Mouse (Mus musculus) neural tube, embryonic 11.5 days (tissue): Measurements from ENCODE around the gene Tuba3b. TPM values are rescaled to one million over a fixed set of nuclear protein-coding genes. Genes with fewer than 3 reads are reported as not detected.

Experiments used
- ATAC-seq: fragments of 200-750 bp; cut with Nextera tagmentation; 2 replicates; pipeline ENCODE4 v1.8.0; 2017; ENCODE audit warnings: moderate number of reproducible peaks, mild to moderate bottlenecking, moderate TSS enrichment, moderate library complexity; ENCODE audit not compliant: insufficient read depth, low FRiP score, low TSS enrichment
- DNase-seq: peaks from one replicate; pipeline ENCODE4 v3.0.0-alpha.2; 2015; ENCODE audit warnings: low spot score
- H3K27ac ChIP-seq: fragments of 300-500 bp; sonication (generic); 2 replicates; pipeline ENCODE4 v1.5.1; 2014; ENCODE audit warnings: low read depth, mild to moderate bottlenecking, low read length
- H3K27me3 ChIP-seq: fragments of 300-500 bp; sonication (generic); 2 replicates; pipeline ENCODE4 v1.6.1; 2014; ENCODE audit warnings: mild to moderate bottlenecking, low read length, mixed read lengths; ENCODE audit not compliant: control insufficient read depth, insufficient read depth
- H3K36me3 ChIP-seq: fragments of 300-500 bp; sonication (generic); 2 replicates; pipeline ENCODE4 v1.6.1; 2014; ENCODE audit warnings: mild to moderate bottlenecking, low read length, moderate library complexity, mixed read lengths; ENCODE audit not compliant: control insufficient read depth, insufficient read depth
- H3K4me1 ChIP-seq: fragments of 300-500 bp; sonication (generic); 2 replicates; pipeline ENCODE4 v1.6.1; 2014; ENCODE audit warnings: low read length, mixed read lengths; ENCODE audit not compliant: control insufficient read depth, insufficient read depth
- H3K4me2 ChIP-seq: fragments of 300-500 bp; sonication (generic); 2 replicates; pipeline ENCODE4 v1.6.1; 2014; ENCODE audit warnings: low read depth, mild to moderate bottlenecking, moderate library complexity
- H3K4me3 ChIP-seq: fragments of 300-500 bp; sonication (generic); 2 replicates; pipeline ENCODE4 v1.5.1; 2014; ENCODE audit warnings: low read depth, low read length
- H3K9ac ChIP-seq: fragments of 300-500 bp; sonication (generic); 2 replicates; pipeline ENCODE4 v1.6.1; 2014; ENCODE audit warnings: mild to moderate bottlenecking, low read length
- H3K9me3 ChIP-seq: fragments of 300-500 bp; sonication (generic); 2 replicates; pipeline ENCODE4 v1.6.1; 2016; ENCODE audit warnings: low read length; ENCODE audit not compliant: control insufficient read depth
- WGBS: fragments of 180-500 bp; shearing (Covaris S2); extraction: QIAGEN DNeasy Blood & Tissue Kit; methylation state at CpG from one replicate; pipeline ENCODE4 v1.1.7; 2014; 5-methylcytosine and 5-hydroxymethylcytosine counted together
- polyA plus RNA-seq: library from polyadenylated mRNA; unstranded; fragments of >200 nt; fragmentation: Nextera tagmentation; extraction: Ambion mirVana; gene quantifications from 2 replicates; pipeline ENCODE4 v1.2.1, GENCODE M21; 2014

Gene Tuba3b
- polyA plus RNA-seq, 1 experiment from 2014 or later, result not detected

DNA sequence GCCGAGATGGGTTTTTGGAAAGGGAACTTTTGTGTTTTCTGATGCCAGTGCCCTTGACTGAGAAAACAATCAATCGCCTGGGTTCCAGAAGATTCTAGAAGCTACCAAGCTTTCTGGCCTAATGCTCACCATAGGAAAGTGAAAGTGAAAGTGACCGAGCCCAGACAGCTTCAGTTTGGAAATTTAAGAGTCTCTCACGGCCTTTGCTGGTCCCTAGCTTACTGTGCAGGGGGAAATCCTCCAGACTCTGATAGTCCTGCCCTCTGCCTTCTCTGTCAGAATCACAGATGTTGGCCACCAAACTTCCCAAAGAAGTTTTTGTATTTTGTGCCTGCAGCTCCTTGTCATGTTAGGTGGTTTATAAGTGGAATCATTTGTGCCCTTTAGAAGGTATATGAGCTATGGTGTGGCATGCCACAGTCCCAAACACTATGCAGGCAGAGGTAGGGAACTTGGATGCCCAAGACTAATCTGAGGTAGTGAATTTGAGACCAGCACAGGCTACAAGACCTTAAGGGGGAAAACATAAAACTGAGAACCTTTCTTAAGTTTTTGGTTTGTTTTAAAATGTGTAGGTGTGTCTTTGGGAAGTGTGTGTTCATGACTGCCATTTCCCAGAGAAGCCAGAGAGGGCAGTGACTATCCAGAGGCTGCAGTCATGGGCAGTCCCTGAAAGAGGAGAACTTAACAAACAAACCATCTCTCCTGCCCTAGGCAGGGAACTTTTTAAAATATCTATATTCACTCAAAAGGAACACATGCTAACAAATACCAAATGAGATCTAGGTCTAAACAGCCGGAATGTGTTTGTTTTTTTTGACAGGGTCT is 1.1 kb downstream of the Tuba3b start:
- no peak for DNase-seq
- Histone ChIP-seq H3K9ac (no peak overlapping the region), H3K36me3 (no peaks in the 10 kb centered on the region), H3K27me3 (no peaks in the 10 kb centered on the region), H3K4me3 (no peak overlapping the region), H3K4me1 (no peaks in the 10 kb centered on the region), H3K27ac (no peak overlapping the region), H3K4me2 (no peak overlapping the region), H3K9me3 (no peaks in the 10 kb centered on the region)
- ATAC-seq, result no peak
- 88% methylated on average over 5 of the region's 5 CpGs for WGBS

GRCm38 (mm10) chr6:145623141-145623540 is 7.6 kb downstream of the Tuba3b start:
- no peaks in the 10 kb centered on the region for H3K27me3 ChIP-seq
- H3K4me1 ChIP-seq, result no peaks in the 10 kb centered on the region
- H3K9ac ChIP-seq, result no peak overlapping the region
- no peak overlapping the region for H3K4me3 ChIP-seq
- 93% methylated on average over 4 of the region's 4 CpGs for WGBS
- H3K9me3 ChIP-seq, result no peaks in the 10 kb centered on the region
- no peaks in the 10 kb centered on the region for H3K36me3 ChIP-seq
- ATAC-seq, result no peak
- H3K4me2 ChIP-seq, result no peak overlapping the region
- DNase-seq, result no peak
- no peak overlapping the region for H3K27ac ChIP-seq

DNA sequence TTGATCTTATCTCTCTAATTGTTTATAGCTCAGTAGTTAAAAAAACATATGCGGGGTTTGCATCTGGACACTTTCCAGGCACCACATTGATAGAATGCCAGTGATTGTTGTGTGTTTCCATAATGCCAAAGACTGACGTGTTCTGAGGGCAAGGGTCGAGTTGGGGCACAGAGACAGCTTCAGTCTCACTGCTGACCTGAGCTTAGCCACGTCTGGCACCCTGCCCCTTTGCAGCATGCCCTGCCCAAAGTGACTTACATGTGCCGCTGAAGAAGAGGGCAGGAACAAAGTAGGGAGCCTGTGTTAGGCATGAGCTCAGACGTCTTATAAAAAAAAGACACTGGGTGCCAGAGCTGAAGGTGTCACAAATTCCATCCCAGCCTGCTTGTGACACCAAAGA is 14.7 kb downstream of the Tuba3b start:
- Histone ChIP-seq H3K27ac (no peak overlapping the region), H3K9me3 (no peaks in the 10 kb centered on the region), H3K36me3 (no peaks in the 10 kb centered on the region), H3K4me1 (no peaks in the 10 kb centered on the region), H3K27me3 (no peaks in the 10 kb centered on the region), H3K4me2 (no peak overlapping the region), H3K4me3 (no peak overlapping the region), H3K9ac (no peak overlapping the region)
- DNase-seq (no peak), ATAC-seq (no peak)
- 61% methylated on average over 6 of the region's 6 CpGs for WGBS

DNA sequence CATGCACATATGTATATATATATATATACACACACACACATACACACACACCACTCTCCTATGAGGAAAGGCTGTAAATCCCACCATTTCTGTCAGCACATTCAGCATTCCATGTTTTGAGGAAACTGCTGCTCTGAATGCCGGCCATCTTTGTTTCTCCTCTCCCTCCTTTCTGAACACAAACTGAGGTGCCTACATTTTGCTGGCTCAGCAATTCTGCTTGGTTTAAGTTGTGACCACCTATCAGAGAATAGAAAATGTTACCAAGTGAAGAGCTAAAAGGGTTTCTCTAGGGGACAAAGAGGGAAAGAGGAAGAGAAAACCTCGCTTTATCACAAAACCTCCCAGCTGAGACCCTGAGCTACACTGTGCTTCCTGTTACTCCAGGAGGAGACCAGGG is 18.9 kb downstream of the Tuba3b start:
- WGBS, result 74% methylated on average over 2 of the region's 2 CpGs
- Histone ChIP-seq H3K27me3 (no peaks in the 10 kb centered on the region), H3K9me3 (no peaks in the 10 kb centered on the region), H3K4me1 (no peaks in the 10 kb centered on the region), H3K36me3 (no peaks in the 10 kb centered on the region), H3K4me3 (no peak overlapping the region), H3K27ac (no peak overlapping the region), H3K9ac (no peak overlapping the region), H3K4me2 (no peak overlapping the region)
- DNase-seq, result no peak
- no peak for ATAC-seq

- no peaks in the 10 kb centered on the region for H3K9me3 ChIP-seq
- H3K4me2 ChIP-seq, result no peak overlapping the region
- no peak overlapping the region for H3K9ac ChIP-seq
- no peaks in the 10 kb centered on the region for H3K27me3 ChIP-seq
- no peak overlapping the region for H3K4me3 ChIP-seq
- 82% methylated on average over 4 of the region's 4 CpGs for WGBS
- no peak for ATAC-seq
- no peak for DNase-seq
- no peak overlapping the region for H3K27ac ChIP-seq
- no peaks in the 10 kb centered on the region for H3K36me3 ChIP-seq
- H3K4me1 ChIP-seq, result no peaks in the 10 kb centered on the region
These were observed 21.1 kb downstream of the Tuba3b start for GRCm38 (mm10) chr6:145636682-145637081.

- ATAC-seq (no peak), DNase-seq (no peak)
- no peak overlapping the region for H3K4me2 ChIP-seq
- H3K4me3 ChIP-seq, result no peak overlapping the region
- no peak overlapping the region for H3K9ac ChIP-seq
- H3K27ac ChIP-seq, result no peak overlapping the region
- H3K9me3 ChIP-seq, result no peaks in the 10 kb centered on the region
- no peaks in the 10 kb centered on the region for H3K4me1 ChIP-seq
- H3K36me3 ChIP-seq, result no peaks in the 10 kb centered on the region
- no peaks in the 10 kb centered on the region for H3K27me3 ChIP-seq
- 85% methylated on average over 6 of the region's 6 CpGs for WGBS
These were observed 22.7 kb downstream of the Tuba3b start for GRCm38 (mm10) chr6:145638248-145638647.

DNA sequence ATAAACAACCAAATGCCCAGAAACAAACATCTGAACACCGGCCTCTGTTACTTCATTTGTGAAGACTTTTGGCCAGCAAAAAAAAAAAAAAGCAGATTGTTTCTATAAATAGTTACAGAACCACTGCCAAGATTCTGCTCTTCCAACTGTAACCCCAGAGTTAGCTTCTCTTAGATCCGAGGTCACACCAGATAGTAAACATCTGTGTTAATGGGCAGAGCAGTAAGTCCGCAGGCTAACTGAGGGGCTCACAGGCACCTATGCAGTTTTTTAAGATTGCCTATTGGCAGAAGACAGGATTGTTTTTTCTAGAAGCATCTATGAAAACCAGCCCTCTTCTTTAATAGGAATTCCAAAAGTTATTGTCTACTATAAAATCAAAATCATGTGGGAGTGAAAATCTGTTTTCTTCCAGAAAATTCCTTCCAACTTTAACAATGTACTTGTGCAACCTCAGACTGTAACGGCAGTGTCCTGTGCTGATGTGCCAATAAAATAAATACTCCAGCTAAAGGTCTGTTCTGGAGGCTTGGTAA is 25.5 kb downstream of the Tuba3b start:
- Histone ChIP-seq H3K9me3 (no peaks in the 10 kb centered on the region), H3K9ac (no peak overlapping the region), H3K27ac (no peak overlapping the region), H3K4me2 (no peak overlapping the region), H3K4me1 (no peaks in the 10 kb centered on the region), H3K27me3 (no peaks in the 10 kb centered on the region), H3K36me3 (no peaks in the 10 kb centered on the region), H3K4me3 (no peak overlapping the region)
- DNase-seq (no peak), ATAC-seq (no peak)
- WGBS, result 88% methylated on average over 4 of the region's 4 CpGs

- ATAC-seq (no peak), DNase-seq (no peak)
- H3K4me1 ChIP-seq, result no peaks in the 10 kb centered on the region
- no peak overlapping the region for H3K4me3 ChIP-seq
- no peaks in the 10 kb centered on the region for H3K27me3 ChIP-seq
- 65% methylated on average over 2 of the region's 2 CpGs for WGBS
- no peak overlapping the region for H3K4me2 ChIP-seq
- H3K9me3 ChIP-seq, result no peaks in the 10 kb centered on the region
- H3K36me3 ChIP-seq, result no peaks in the 10 kb centered on the region; the same call in 1 of the 2 replicates
- H3K27ac ChIP-seq, result no peak overlapping the region
- no peak overlapping the region for H3K9ac ChIP-seq
These were observed 36.4 kb downstream of the Tuba3b start for GRCm38 (mm10) chr6:145651976-145652375.

DNA sequence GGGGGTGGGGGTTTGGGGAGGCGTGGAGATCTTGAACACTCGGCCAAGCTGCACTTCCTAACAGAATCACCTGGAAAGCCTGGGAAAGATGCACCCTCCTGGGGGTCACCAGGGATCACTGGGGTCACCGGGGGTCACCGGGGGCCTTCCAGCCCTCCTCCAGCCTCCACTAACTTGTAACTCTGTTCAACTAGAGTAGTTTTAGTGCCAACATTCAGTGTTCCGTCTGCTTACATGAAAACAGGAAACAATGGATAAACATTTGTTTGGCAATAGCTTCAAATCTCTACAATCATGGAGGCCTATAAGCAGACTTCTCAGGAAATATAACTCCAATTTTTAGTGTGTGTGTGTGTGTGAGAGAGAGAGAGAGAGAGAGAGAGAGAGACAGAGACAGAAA is 37.4 kb downstream of the Tuba3b start:
- H3K9ac ChIP-seq, result no peak overlapping the region
- H3K27me3 ChIP-seq, result no peaks in the 10 kb centered on the region
- H3K27ac ChIP-seq, result no peak overlapping the region
- no peak overlapping the region for H3K4me2 ChIP-seq
- H3K9me3 ChIP-seq, result no peaks in the 10 kb centered on the region
- DNase-seq, result no peak
- H3K4me3 ChIP-seq, result no peak overlapping the region
- WGBS, result 78% methylated on average over 5 of the region's 5 CpGs
- ATAC-seq, result no peak
- no peaks in the 10 kb centered on the region; the same call in 1 of the 2 replicates for H3K36me3 ChIP-seq
- H3K4me1 ChIP-seq, result no peaks in the 10 kb centered on the region
